Mouse (Mus musculus) cerebellum, postnatal 14 days (tissue): ENCODE measurements around the gene Shroom3.
A peak's percentile ranks its signal among the peaks of the same experiment; 100 is the strongest.
"Not testable (repeated sequence)": the region's sequence is repeated elsewhere in the genome, so short reads cannot be mapped to it uniquely, and the experiment has no call there.

Experiments used
- DNase-seq, 2 experiments: peaks; one replicate each; pipeline ENCODE4 v3.0.0; 2021; ENCODE audit warnings: mixed read lengths in 2 of 2

Gene Shroom3

DNA sequence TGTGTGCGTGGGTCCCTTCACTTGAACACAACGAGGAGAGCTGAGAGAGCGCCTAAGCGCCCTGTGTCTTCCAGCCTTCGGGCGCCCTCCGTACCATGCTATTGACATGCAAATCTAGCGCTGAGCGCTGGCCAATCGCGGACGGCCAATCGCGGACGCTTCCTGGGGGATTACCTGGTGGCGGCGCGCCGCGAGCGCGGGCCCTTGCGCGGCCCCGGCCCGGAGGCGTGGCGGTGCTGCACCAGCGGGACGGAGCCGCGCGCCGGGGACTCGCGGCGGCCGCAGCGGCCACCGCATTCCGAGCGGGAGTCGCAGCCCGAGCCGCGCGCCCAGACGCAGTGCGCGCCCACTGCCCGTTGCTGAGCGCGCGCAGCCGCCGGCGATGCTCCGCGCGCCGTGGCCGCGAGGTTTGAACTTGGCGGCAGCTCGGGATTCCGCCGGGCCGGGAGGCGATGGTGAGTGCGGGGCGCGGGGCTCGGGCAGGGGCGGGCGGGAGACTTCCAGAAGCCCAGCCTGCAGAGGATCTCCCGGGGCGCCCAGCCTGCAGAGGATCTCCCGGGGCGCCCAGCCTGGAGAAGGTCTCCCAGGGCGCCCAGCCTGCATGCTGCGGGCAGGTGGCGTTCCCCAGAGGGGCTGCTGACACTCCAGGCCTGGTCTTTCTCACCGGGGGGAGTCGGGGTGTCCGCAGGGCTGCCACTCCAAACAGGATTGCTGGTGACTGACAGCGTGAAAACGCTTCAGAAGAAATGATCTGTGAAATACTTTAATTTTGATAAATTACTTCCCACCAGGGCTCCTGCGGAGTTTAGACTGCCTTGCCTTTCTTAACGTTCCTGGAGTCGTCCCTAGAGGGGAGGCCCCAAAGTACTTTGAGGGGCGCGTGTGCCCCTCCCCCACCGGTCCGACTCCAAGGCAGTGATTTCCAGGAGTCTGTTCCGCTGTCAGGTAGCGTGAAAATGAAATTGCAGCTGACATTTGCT, 214.8 kb downstream of the Shroom3 start:
- peak; percentile 76 to 79 for DNase-seq

DNA sequence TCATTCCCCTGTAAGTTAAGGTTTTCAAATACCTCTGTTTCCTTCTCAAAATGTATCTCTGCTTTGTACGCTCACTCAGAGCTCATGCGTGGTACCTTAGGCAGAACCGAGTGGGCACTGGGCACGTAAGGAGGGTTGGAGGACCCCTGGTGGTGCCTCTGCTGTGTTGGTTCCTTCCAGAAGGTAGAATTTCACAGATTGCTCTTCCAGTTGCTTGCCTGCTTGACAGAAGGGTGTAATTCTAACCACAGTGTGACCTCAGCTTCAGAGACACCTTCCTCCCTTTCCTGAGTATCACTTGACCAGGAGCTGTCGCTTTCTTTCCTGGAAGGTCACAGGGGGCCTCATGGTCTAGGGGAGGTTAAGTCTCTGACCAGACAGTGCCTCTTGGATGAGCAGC, 217.2 kb downstream of the Shroom3 start:
- no peak for DNase-seq

- DNase-seq = no peak
Observed at GRCm38 (mm10) chr5:92901870-92902269, 218.6 kb downstream of the Shroom3 start.

GRCm38 (mm10) chr5:92905146-92905545, 221.9 kb downstream of the Shroom3 start:
- no peak for DNase-seq

DNA sequence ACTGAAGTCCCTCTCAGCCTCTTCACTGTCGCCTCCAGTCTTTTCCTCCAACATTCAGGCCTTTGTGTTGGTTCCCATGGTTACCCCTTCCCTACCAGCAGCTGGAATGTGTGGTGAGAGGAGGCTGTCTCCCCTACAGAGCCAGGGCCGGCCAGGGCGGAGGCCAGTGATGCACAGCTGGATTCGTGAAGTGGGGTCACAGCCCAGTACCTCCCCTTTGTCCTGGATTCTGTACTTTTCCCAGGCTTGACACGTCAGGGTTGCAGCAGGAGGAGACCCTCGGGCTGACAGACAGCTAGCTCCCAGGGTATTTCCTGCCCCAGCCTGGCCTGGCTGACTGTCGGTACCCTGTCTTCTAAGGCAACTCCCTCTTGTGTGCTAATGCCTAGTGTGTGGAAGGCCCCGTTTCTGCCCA, 222.4 kb downstream of the Shroom3 start:
- no peak for DNase-seq

- no peak for DNase-seq
Observed at GRCm38 (mm10) chr5:92908227-92908626, 225.0 kb downstream of the Shroom3 start.

DNA sequence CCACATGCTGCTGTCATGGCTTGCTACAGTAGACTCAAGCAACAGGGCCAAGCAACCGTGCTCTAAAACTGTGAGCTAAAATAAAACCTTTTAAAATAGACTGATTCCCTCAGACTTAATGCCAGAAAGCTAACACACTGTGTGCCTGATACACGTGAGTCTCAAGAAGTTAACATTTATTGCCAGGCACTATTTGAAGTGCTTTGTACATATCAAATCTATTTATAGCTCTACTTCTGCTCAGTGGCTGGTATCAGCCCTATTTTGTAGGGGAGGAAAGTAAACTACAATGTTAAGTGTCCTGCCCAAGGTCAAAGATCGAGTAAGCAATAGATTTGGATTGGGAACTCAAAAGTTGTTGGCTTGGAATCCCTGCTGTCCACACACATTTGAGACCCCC, 227.6 kb downstream of the Shroom3 start:
- no peak for DNase-seq

DNA sequence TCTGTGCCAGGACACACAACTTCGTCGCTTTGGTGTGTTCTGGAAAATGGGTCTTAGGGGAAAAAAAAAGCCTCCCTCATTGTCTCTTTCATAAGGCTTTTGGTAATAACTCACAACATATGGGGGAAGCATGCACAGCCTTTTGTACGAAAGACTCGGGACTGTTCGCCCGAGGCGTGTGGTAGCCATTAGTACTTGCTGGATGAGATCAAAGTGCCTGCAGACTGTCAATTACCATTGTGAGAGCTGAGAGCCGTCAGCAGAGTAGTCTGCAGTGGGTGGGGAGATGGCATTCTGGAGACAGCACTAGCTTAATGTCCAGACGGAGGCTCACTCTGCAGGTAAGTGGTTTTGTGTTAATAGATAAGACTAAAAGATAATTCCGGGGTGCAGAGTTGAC, 232.2 kb downstream of the Shroom3 start:
- no peak for DNase-seq

- no peak for DNase-seq
Observed at GRCm38 (mm10) chr5:92917755-92918154, 234.5 kb downstream of the Shroom3 start.

- DNase-seq = peak in 1 of 2 experiments; percentile 35
Observed at GRCm38 (mm10) chr5:92918170-92918569, 234.9 kb downstream of the Shroom3 start.

DNA sequence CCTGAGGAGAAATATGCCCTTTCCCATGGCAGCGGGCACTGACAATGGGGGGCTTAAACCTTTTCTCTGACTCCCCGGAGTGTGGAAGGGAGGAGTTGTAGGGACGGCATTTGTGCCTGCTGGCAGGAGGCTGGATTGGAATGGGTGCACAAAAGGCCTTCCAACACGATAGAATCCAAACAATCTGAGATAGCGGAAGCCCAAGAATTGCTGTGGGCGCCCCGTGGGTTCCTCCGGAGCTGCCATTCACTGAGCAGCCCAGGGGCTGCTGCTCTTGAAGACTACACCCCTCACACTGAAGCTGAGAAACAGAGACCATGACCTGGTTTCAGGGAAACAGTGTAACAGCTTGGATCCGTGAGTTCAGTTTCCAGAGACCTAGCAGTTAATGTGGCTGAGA, 235.6 kb downstream of the Shroom3 start:
- DNase-seq = no peak

GRCm38 (mm10) chr5:92919390-92919789, 236.2 kb downstream of the Shroom3 start:
- no peak for DNase-seq

GRCm38 (mm10) chr5:92920984-92921383, 237.7 kb downstream of the Shroom3 start:
- no peak for DNase-seq

GRCm38 (mm10) chr5:92921728-92922127, 238.5 kb downstream of the Shroom3 start:
- DNase-seq = no peak

- not testable (repeated sequence) for DNase-seq
Observed at GRCm38 (mm10) chr5:92922981-92923380, 239.7 kb downstream of the Shroom3 start.

DNA sequence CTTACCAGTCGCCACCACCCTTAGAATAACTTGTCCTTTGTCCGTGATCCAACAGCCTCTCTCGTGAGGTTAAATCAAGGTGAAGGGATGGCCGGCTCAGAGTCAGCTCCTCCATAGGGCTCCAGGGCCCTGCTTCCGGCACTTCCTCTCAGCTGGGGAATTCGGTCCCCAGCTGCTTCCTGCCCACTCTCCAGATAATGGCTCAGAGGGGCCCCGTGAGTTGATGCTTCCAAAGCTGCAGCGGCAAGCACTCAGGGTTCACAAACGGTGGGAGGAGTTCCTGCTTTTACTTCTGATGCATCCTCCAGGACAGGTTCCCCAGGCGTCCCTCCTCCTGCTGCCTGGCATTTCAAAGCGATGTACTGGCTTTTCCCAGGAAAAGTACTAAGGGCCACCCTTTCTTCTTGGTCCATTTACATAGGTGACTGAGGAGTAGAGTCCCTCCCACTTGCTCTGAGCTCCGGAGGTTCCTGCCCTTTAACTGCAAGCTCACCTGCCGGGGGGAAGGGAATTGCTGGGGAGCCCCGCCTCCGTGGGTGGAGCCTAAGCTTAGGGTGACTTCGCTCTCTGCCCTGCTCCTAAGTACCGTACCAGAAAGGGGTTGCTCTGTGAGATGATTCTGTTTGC, 241.7 kb downstream of the Shroom3 start:
- no peak for DNase-seq

- DNase-seq = no peak
Observed at GRCm38 (mm10) chr5:92927667-92928066, 244.4 kb downstream of the Shroom3 start.

- no peak for DNase-seq
Observed at GRCm38 (mm10) chr5:92930557-92930956, 247.3 kb downstream of the Shroom3 start.

DNA sequence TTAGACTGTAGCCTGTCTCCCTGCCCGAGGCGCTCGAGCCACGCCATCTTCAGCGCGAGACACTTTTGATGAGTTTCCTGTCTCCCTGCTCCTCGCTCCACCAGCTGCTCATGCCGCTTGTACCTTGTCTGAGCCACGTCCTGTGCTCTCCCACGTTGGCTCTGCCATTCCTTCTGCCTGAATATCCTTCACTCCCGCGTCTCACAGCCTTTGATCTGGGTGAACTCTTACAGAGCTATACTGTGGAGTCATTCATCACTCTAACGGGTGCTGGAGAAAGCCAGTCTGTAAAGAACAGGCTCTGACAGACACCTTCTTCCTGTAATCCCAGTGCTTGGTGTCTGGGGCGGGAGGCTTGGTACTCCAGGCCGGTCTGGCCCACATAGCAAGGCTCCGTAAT, 248.1 kb downstream of the Shroom3 start:
- no peak for DNase-seq

DNA sequence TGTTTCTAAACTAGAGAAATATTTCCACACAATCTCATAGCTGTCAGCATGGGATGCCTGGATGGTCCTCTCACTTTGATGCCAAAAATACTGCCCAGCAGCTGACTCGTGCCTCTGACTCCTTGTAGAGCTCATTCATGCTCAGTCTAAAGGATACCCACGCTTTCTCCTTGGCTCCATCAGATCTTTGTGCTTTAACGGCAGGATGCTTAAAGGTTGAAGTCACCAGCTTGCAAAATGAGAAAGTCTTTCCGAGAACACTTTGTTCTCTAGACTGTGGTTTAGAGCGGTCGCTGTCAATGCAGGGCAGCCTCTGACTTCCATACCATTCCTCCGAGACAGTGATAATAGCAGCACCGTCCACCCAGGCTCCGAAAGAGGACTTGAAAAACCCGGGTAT, 249.8 kb downstream of the Shroom3 start:
- no peak for DNase-seq

DNA sequence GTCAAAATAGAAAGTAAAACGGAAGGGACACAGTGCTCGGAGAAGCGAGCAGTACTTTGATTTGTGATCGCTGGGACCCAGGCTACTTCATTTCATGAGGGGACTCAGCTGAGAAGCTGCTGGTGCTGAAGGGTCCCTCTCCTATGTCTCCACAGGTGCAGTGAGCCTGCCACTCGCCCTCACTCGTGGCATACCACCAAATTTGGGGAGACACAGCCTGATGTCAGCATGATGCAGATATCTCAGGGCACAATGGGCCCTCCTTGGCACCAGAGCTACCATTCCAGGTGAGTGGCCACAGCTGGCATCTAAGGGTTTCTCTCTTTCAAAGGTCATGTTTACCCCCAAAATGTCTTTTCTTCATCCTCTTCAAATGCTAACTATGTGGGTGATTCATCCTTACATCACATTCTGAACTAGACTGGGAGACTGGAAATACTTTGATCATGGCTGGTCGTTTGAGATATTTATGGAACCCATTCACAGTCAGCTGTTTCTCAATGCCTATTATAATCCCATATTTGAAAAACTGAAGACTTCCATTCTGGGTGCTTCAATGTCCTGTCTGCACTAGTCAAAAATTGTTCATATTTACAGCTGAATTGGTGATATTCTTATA, 250.5 kb downstream of the Shroom3 start:
- no peak for DNase-seq

DNA sequence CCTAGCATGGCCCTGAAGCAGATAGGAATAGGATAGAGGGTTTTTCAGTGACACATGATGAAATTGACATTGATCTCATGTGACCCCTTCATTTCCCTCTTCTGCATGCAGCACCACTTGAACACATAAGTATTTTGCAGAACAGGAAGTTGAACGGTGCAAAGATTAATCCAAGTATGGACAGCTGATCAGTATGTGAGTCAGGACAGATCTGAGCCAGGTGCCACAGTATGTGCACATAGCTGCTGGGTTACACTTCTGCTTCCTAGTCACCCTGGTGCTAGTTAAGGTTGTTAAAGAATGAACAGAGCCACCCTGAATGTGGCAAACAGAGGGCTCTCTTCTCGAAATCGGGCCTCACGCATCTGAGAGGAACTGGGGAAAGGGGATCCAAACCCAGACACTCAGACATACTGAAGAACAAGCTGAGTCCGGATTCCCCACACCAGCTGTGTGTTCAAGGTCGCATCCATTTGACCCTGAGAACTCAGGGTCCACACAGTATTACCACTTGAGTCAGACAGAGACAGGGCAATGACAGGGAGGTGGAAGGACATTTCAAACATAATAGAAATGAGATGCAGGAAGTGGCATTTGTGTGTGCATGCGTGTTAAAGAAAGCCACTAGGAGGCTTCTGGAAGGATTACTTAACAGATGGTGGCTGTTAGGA, 251.2 kb downstream of the Shroom3 start:
- DNase-seq = no peak

- DNase-seq = peak; percentile 40 to 54
Observed at GRCm38 (mm10) chr5:92935883-92936282, 252.6 kb downstream of the Shroom3 start.
